Mouse (Mus musculus): Measurements from ENCODE around the gene Prkca.

GRCm38 (mm10) chr11:108295373-108295772, 48.4 kb downstream of the Prkca start:
- TF ChIP-seq EP300 (IDR thresholded peaks at IDR 0.05; ENCODE audit: insufficient read depth, low read depth, low read length) = no peak
- TF ChIP-seq CTCF (IDR thresholded peaks at IDR 0.05; ENCODE audit: low read depth, low read length) = no peak
